Mouse (Mus musculus): ENCODE data around the gene Gna13.

DNA sequence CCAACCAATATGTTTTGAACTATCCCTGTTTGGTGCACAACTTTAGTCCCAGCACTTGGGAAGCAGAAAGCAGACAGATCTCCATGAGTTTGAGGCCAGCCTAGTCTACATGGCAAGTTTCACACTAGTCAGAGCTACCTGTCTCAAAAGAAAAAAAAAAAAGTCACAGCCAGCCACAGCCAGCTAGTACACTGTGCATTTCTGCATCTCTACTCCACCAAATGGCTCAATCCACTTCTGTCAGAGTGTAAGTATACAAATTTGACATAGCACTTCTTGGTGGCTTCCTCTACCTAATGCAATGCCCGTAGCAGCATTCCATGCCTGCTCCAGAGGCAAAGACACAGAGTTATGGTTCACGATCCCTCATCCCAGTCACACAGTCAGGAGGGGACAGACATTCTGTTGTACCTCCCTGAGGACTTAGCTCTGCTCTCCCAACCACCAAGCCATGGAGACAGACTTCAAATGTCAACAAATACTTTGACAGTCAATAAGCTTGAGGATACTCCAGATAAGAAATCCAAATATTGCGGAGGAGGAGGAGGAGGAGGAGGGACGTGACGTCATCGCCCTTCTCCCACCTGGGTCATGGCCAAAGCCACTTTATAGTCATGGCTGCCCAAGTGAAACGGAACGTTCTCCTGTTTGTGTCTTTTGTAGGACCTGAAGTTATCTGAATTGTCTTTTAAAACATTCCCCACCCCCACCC, 54.2 kb downstream of the Gna13 start:
- TF ChIP-seq NANOG (IDR thresholded peaks at IDR 0.05; ENCODE audit: borderline replicate concordance, low read length) (no peak), CTCF (conservative IDR thresholded peaks at IDR 0.05; ENCODE audit: low read length) (no peak)
